Mouse (Mus musculus) hindbrain, embryonic 11.5 days (tissue): ENCODE data around the gene Prr30. TPM values are rescaled to one million over a fixed set of nuclear protein-coding genes. Genes with fewer than 3 reads are reported as not detected.
"Not testable (repeated sequence)": the region's sequence is repeated elsewhere in the genome, so short reads cannot be mapped to it uniquely, and the experiment has no call there.

Experiments
- ATAC-seq: fragments of 200-750 bp; cut with Nextera tagmentation; 2 replicates; pipeline ENCODE4 v1.8.0; 2017; ENCODE audit warnings: mild to moderate bottlenecking, moderate TSS enrichment, moderate library complexity; ENCODE audit not compliant: low FRiP score
- DNase-seq: peaks from one replicate; pipeline ENCODE4 v3.0.0-alpha.2; 2015; ENCODE audit warnings: low spot score
- H3K27ac ChIP-seq: fragments of 300-500 bp; sonication (generic); 2 replicates; pipeline ENCODE4 v1.5.1; 2014; ENCODE audit warnings: mild to moderate bottlenecking, low read depth, low read length
- H3K27me3 ChIP-seq: fragments of 300-500 bp; sonication (generic); 2 replicates; pipeline ENCODE4 v1.6.1; 2014; ENCODE audit warnings: mild to moderate bottlenecking, low read length, moderate library complexity, mixed read lengths; ENCODE audit not compliant: control insufficient read depth, insufficient read depth
- H3K36me3 ChIP-seq: fragments of 300-500 bp; sonication (generic); 2 replicates; pipeline ENCODE4 v1.6.1; 2014; ENCODE audit warnings: mild to moderate bottlenecking, low read length, moderate library complexity, mixed read lengths; ENCODE audit not compliant: control insufficient read depth, insufficient read depth
- H3K4me1 ChIP-seq: fragments of 300-500 bp; sonication (generic); replicated peaks from 2 replicates; pipeline ENCODE4 v1.6.1; 2014; ENCODE audit warnings: low read length, mixed read lengths; ENCODE audit not compliant: control insufficient read depth, insufficient read depth
- H3K4me2 ChIP-seq: fragments of 300-500 bp; sonication (generic); replicated peaks from 2 replicates; pipeline ENCODE4 v1.6.1; 2014; ENCODE audit warnings: mild to moderate bottlenecking, low read depth, low read length
- H3K4me3 ChIP-seq: fragments of 300-500 bp; sonication (generic); 2 replicates; pipeline ENCODE4 v1.5.1; 2014; ENCODE audit warnings: low read depth, low read length
- H3K9ac ChIP-seq: fragments of 300-500 bp; sonication (generic); 2 replicates; pipeline ENCODE4 v1.6.1; 2014; ENCODE audit warnings: low read depth, low read length
- H3K9me3 ChIP-seq: fragments of 300-500 bp; sonication (generic); 2 replicates; pipeline ENCODE4 v1.6.1; 2016; ENCODE audit warnings: low read length; ENCODE audit not compliant: control insufficient read depth
- WGBS: fragments of 180-500 bp; shearing (Covaris S2); extraction: QIAGEN DNeasy Blood & Tissue Kit; methylation state at CpG from one replicate; pipeline ENCODE4 v1.1.7; 2014; 5-methylcytosine and 5-hydroxymethylcytosine counted together
- polyA plus RNA-seq: library from polyadenylated mRNA; unstranded; fragments of >200 nt; fragmentation: Nextera tagmentation; extraction: Ambion mirVana; gene quantifications from 2 replicates; pipeline ENCODE4 v1.2.1, GENCODE M21; 2014

Prr30 gene
- not detected in 2 replicates for polyA plus RNA-seq

- H3K4me3 ChIP-seq = no peak within 1 kb of the TSS
- H3K4me1 ChIP-seq = no peaks in the 10 kb centered on the region
- H3K27me3 ChIP-seq = no peaks in the 10 kb centered on the region
- H3K27ac ChIP-seq = no peak within 1 kb of the TSS
- no peak for ATAC-seq
- no peaks in the 10 kb centered on the region for H3K36me3 ChIP-seq
- H3K9me3 ChIP-seq = no peaks in the 10 kb centered on the region
- no peak for DNase-seq
- 82% methylated on average over 4 of the region's 4 CpGs for WGBS
- no peak within 1 kb of the TSS for H3K9ac ChIP-seq
- no peak within 1 kb of the TSS for H3K4me2 ChIP-seq
Measured at GRCm38 (mm10) chr14:101200230-101200629, at the start of gene Prr30. Gene Prr30 (minus strand): TSS chr14:101200330.

GRCm38 (mm10) chr14:101246793-101247192, 46.7 kb upstream of the Prr30 start:
- Histone ChIP-seq H3K36me3 (no peaks in the 10 kb centered on the region), H3K9me3 (0 out of 2 replicates have a peak, but pooled peaks cover 3% of the 10 kb centered on the region), H3K27me3 (no peaks in the 10 kb centered on the region), H3K4me3 (no peak overlapping the region), H3K4me1 (no peaks in the 10 kb centered on the region), H3K27ac (no peak overlapping the region), H3K4me2 (no peak overlapping the region), H3K9ac (no peak overlapping the region)
- ATAC-seq (no peak), DNase-seq (no peak)
- WGBS = 84% methylated on average over 3 of the region's 3 CpGs

GRCm38 (mm10) chr14:101245706-101246105, 45.6 kb upstream of the Prr30 start:
- 57% methylated on average over 7 of the region's 7 CpGs for WGBS
- no peak overlapping the region for H3K27ac ChIP-seq
- H3K9me3 ChIP-seq = 0 out of 2 replicates have a peak, but pooled peaks cover 3% of the 10 kb centered on the region
- H3K36me3 ChIP-seq = no peaks in the 10 kb centered on the region
- no peak for ATAC-seq
- no peak overlapping the region for H3K9ac ChIP-seq
- H3K4me1 ChIP-seq = no peaks in the 10 kb centered on the region
- H3K4me3 ChIP-seq = no peak overlapping the region
- no peaks in the 10 kb centered on the region for H3K27me3 ChIP-seq
- no peak overlapping the region for H3K4me2 ChIP-seq
- no peak for DNase-seq

GRCm38 (mm10) chr14:101244441-101244840, 44.3 kb upstream of the Prr30 start:
- WGBS = 81% methylated on average over 3 of the region's 3 CpGs
- H3K27ac ChIP-seq, H3K27me3 ChIP-seq, H3K4me3 ChIP-seq, ATAC-seq, H3K9me3 ChIP-seq, H3K36me3 ChIP-seq, H3K4me1 ChIP-seq, H3K9ac ChIP-seq, H3K4me2 ChIP-seq, DNase-seq: not testable (repeated sequence)

DNA sequence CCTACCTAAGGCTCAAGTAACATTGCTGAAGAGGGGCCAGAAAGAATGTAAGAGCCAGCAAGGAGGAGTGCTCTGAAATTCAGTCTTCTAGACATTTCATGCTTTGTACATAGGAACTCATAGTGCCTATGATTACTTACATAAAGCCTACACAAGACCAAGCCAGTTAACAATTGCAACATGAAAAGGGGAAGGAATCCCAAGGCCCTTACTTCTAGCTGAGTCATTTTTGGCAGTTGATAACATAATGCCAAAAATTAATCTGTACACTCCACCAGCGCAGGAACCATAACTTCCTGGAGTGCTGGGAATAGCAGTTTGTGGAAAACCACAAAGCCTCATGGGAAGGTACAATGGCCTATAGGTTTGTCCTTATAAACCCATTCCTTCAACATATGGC, 37.8 kb upstream of the Prr30 start:
- DNase-seq = no peak
- Histone ChIP-seq H3K4me2 (no peak overlapping the region), H3K4me1 (no peaks in the 10 kb centered on the region), H3K9ac (no peak overlapping the region), H3K9me3 (no peaks in the 10 kb centered on the region), H3K27me3 (no peaks in the 10 kb centered on the region), H3K4me3 (no peak overlapping the region), H3K27ac (no peak overlapping the region), H3K36me3 (no peaks in the 10 kb centered on the region)
- whole genome bisulfite sequencing = 97% methylated on average over 1 of the region's 1 CpGs
- no peak for ATAC-seq

DNA sequence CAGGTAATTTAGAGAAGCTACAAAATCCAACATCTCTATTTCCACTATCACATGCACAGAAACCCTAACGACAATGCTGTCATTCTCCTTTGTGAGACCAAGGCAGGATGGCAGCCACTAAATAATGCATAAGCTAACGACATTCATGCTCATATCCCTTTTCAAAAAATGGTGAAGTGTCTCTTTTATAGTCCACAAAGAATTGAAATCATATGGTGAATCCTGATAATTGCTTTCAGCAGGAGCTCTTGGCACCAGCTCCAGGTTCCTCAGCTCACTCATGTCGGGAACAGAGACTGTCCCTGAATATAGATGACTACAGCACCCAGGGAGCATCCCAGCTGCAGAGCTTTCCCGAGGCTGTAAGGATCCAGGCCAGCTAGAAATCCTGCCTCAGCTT, 28.9 kb upstream of the Prr30 start:
- no peak for DNase-seq
- 61% methylated on average over 4 of the region's 4 CpGs for WGBS

DNA sequence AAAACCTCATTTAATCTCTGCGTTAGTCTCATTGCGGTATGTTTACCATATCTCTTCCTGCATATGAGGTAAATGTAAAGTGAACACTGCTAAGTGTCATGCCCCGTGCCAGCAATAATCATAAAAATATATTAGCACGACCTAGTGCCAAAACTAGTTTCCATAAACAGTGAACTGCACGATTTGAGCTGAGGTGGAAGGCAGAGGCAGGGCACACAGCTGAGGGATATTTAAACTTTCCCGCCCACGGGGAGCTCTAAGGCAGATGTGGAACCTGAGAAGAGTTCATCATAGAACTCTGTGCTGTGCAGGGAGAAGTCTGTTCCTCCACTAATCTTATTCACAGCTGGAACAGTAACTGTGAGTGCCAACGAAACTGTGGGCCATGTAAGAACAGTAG, 22.2 kb upstream of the Prr30 start:
- no peak for ATAC-seq
- DNase-seq = no peak
- no peaks in the 10 kb centered on the region for H3K9me3 ChIP-seq
- 80% methylated on average over 8 of the region's 8 CpGs for WGBS
- no peaks in the 10 kb centered on the region for H3K27me3 ChIP-seq
- no peak overlapping the region for H3K27ac ChIP-seq
- no peak overlapping the region for H3K4me2 ChIP-seq
- no peak overlapping the region for H3K4me3 ChIP-seq
- no peaks in the 10 kb centered on the region for H3K4me1 ChIP-seq
- no peaks in the 10 kb centered on the region for H3K36me3 ChIP-seq
- H3K9ac ChIP-seq = no peak overlapping the region

More for the DNA sequence above, 28.9 kb upstream of the Prr30 start:
- Histone ChIP-seq H3K27me3 (no peaks in the 10 kb centered on the region), H3K36me3 (no peaks in the 10 kb centered on the region), H3K9me3 (no peaks in the 10 kb centered on the region), H3K4me3 (no peak overlapping the region), H3K9ac (no peak overlapping the region), H3K4me2 (no peak overlapping the region), H3K27ac (no peak overlapping the region), H3K4me1 (no peaks in the 10 kb centered on the region)
- ATAC-seq = no peak

DNA sequence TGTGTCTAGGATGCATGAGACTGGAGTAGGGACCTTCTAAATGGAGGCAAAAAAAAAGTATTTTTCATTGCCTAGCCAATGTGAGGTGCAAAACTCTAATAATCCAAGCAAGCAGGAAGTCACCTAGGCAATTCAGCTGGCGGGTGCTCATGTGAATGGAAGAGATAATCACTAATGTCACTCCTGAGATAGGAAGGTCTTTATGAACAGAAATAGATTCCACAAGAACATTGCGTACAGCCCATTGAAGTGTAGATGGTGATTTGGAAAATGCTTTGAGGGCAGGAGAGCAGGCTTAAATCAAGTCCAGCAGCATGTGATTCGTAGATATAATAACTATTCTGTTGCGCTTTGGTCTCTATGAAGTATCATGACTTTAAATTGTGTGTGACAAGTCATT, 27.9 kb downstream of the Prr30 start:
- no peaks in the 10 kb centered on the region for H3K9me3 ChIP-seq
- no peaks in the 10 kb centered on the region for H3K36me3 ChIP-seq
- no peak overlapping the region for H3K9ac ChIP-seq
- no peak overlapping the region for H3K4me3 ChIP-seq
- no peaks in the 10 kb centered on the region for H3K27me3 ChIP-seq
- no peaks in the 10 kb centered on the region for H3K4me1 ChIP-seq
- H3K4me2 ChIP-seq = no peak overlapping the region
- no peak for ATAC-seq
- 94% methylated on average over 4 of the region's 4 CpGs for WGBS
- DNase-seq = no peak
- H3K27ac ChIP-seq = no peak overlapping the region
